Mouse (Mus musculus) small intestine, adult 2 months (tissue): Measurements from ENCODE around the gene Nos1. TPM values are rescaled to one million over a fixed set of nuclear protein-coding genes. Genes with fewer than 3 reads are reported as not detected.

Experiments
- H3K27ac ChIP-seq: fragments of 200-500 bp; 2 replicates; pipeline ENCODE4 v1.5.1; 2012; ENCODE audit warnings: low read depth, low read length, control low read depth, inconsistent platforms; ENCODE audit not compliant: insufficient read depth
- H3K27me3 ChIP-seq: fragments of 200-500 bp; 2 replicates; pipeline ENCODE4 v1.6.1; 2012; ENCODE audit warnings: mild to moderate bottlenecking, moderate library complexity, low read length, inconsistent platforms; ENCODE audit not compliant: control insufficient read depth, insufficient read depth
- H3K36me3 ChIP-seq: fragments of 200-500 bp; 2 replicates; pipeline ENCODE4 v1.6.1; 2012; ENCODE audit warnings: mild to moderate bottlenecking, low read length, control low read depth, inconsistent platforms; ENCODE audit not compliant: control insufficient read depth, insufficient read depth
- H3K4me1 ChIP-seq: fragments of 200-500 bp; 2 replicates; pipeline ENCODE4 v1.6.1; 2012; ENCODE audit warnings: low read length, inconsistent platforms, mixed read lengths; ENCODE audit not compliant: control insufficient read depth, insufficient read depth, insufficient read length
- H3K4me3 ChIP-seq: fragments of 200-500 bp; 2 replicates; pipeline ENCODE4 v1.5.1; 2012; ENCODE audit warnings: low read depth, mild to moderate bottlenecking, control low read depth, inconsistent platforms, low read length, moderate library complexity
- CTCF ChIP-seq: fragments of 200-500 bp; IDR thresholded peaks from 2 replicates; pipeline ENCODE4 v1.5.1; 2012; ENCODE audit warnings: low read depth, mild to moderate bottlenecking, control low read depth, inconsistent platforms, low read length, moderate library complexity, mixed read lengths; ENCODE audit not compliant: insufficient replicate concordance, insufficient read length; ENCODE audit errors: extremely low read depth
- POLR2A ChIP-seq: fragments of 200-500 bp; IDR thresholded peaks from 2 replicates; pipeline ENCODE4 v1.6.1; 2012; ENCODE audit warnings: low read depth, mild to moderate bottlenecking, control low read depth, inconsistent platforms, low read length, moderate library complexity
- WGBS: fragments of 180-500 bp; shearing (Covaris S2); methylation state at CpG from one replicate; pipeline ENCODE4 v1.1.7; 2018; 5-methylcytosine and 5-hydroxymethylcytosine counted together
- polyA plus RNA-seq: library from polyadenylated mRNA; depleted of rRNA; stranded (reverse); fragments of >200 nt; gene quantifications from 2 replicates; pipeline ENCODE4 v1.2.3, GENCODE M21; 2012; rRNA removed

Gene Nos1
- polyA plus RNA-seq: 0.28 and 0.65 TPM in 2 replicates

DNA sequence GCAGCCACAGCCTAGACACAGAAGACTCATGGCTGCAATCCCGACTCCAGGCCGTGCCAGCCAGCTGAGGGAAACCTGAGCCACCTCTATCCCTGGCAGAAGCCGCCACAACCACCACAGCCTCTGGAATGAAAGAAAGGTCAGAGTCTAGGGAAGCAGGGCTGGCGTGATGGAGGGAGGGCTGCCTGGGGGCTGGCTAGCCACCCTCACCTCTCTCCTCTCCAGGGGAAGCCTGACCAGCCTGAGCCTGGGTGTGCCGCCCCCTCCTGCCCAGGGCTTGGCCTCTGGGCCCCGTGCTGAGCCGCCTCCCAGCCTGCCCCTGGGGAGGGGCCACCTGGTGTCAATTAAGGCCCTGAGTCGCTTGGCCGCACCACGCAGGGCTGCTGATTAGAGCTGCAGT, at the start of gene Nos1:
TSS of gene Nos1 (plus strand) at position 352 of the 400 bp plus-strand sequence.
- WGBS: 36% methylated on average over 10 of the region's 10 CpGs
- H3K27me3 ChIP-seq: no peaks in the 10 kb centered on the region

DNA sequence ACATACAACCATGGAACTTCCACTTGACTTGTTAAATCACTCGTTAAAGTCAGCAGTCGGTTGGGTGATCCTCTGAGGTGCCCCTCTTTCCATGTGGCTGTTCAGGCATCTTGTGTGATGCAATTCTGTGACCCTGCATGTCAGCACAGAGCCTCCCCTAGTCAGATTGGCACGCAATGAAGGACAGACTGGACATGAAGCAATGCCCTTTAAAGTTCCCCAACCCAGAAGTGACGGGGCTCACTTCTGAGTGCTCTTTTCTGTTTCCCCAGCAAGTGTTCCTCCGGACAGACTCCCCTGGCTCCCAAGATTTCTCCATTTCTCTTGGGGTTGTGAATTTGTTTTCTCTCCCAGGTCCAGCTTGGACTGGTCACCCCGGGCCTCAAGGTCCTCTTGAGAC, 49.5 kb upstream of the Nos1 start:
- Histone ChIP-seq H3K36me3 (no peaks in the 10 kb centered on the region), H3K27ac (no peak overlapping the region), H3K27me3 (no peaks in the 10 kb centered on the region), H3K4me1 (no peaks in the 10 kb centered on the region), H3K4me3 (no peak overlapping the region)
- TF ChIP-seq POLR2A: no peak
- TF ChIP-seq CTCF: no peak
- 74% methylated on average over 6 of the region's 6 CpGs for WGBS

More for the DNA sequence above, at the start of gene Nos1:
- TF ChIP-seq POLR2A: no peak
- TF ChIP-seq CTCF: no peak
- H3K27ac ChIP-seq: no peak within 1 kb of the TSS
- H3K4me1 ChIP-seq: no peaks in the 10 kb centered on the region
- H3K4me3 ChIP-seq: no peak within 1 kb of the TSS
- H3K36me3 ChIP-seq: no peaks in the 10 kb centered on the region

DNA sequence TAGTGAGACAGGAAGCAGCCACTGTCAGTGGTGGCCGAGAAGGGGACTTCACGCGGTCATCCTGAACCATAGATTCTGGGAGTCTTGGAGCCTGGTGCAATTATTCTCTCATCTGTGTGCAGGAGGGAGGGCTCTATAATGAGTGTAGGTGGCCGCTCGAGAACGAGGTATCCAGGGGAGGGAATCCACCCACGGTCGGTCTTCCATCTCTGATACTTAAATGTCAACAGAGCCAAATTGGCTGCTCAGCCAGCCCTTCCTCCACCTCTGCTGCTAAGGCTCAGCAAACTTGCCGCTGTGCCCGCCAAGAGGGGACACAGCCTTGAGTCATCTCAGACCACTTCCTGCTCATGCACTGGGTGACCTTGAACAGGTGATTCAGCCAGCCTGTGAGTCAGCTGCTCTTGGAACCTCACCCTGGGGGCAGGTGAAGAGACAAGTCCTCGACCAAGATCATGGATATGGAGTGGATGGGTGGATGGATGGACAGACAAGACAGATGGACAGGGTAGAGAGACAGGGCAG, 36.1 kb upstream of the Nos1 start:
- no peaks in the 10 kb centered on the region for H3K36me3 ChIP-seq
- no peak overlapping the region for H3K4me3 ChIP-seq
- TF ChIP-seq POLR2A (no peak), CTCF (no peak)
- no peaks in the 10 kb centered on the region for H3K4me1 ChIP-seq
- no peaks in the 10 kb centered on the region for H3K27me3 ChIP-seq
- 43% methylated on average over 11 of the region's 11 CpGs for WGBS
- no peak overlapping the region for H3K27ac ChIP-seq

DNA sequence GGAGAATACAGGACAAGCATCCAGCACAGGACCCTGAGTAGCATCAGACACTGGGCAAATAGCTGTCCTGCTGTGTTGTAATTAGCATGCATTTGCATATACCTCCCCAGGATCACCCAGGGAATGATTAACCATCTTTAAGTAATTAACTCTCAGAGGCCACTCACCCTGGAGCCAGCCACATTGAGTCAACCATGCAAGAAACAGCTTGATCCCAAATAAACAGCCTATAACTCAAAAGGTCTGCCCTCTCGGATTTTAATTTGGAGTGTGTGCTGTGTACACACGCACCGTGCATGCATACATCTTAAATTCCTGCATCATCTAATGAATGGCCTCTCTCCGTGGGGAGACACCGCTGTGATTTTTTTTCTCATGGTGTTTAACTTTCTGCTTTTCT, 31.5 kb upstream of the Nos1 start:
- Histone ChIP-seq H3K36me3 (no peaks in the 10 kb centered on the region), H3K27me3 (no peaks in the 10 kb centered on the region), H3K27ac (no peak overlapping the region), H3K4me3 (no peak overlapping the region), H3K4me1 (no peaks in the 10 kb centered on the region)
- 34% methylated on average over 5 of the region's 5 CpGs for WGBS
- no peak for TF ChIP-seq POLR2A
- no peak for TF ChIP-seq CTCF

DNA sequence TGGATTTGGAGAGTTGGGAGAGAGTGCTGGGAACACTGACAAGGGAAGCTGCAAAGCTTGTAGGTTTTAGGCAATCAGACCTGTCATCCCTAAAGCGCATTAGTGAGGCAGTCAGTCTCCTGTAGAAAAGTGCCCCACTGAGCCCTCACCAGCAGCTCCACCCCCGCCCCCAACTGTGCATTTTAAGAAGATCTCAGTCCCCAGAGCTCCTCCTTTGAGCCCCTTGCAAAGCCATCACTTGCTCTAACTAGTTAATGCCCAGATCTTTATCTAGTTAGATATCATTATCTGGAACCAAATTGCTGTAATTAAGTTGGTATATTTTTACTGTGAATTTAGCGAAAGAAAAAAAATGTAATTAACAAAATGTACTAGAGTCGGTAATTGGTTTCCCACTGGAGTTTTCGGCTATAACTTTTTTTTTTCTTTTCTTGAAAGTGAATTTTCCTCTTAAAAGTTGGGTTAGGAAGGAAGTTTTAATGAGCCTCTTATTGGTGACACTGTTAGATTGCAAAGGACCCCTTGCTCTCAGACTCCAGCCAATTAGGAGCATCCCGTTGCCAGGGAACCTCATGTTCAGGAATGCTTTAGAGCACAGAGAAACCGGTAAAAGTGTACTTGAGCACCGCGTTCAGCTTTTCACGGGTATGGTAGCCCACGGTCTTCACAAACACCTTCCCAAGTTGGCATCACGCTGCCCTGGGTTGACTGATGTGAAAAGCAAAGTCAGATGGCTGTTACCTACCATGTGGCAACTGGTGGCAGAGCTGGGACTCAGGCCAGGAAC, 22.9 kb upstream of the Nos1 start:
- WGBS: 59% methylated on average over 12 of the region's 12 CpGs
- no peaks in the 10 kb centered on the region for H3K4me1 ChIP-seq
- no peaks in the 10 kb centered on the region for H3K36me3 ChIP-seq
- no peak overlapping the region for H3K27ac ChIP-seq
- TF ChIP-seq CTCF (no peak), POLR2A (no peak)
- H3K27me3 ChIP-seq: no peaks in the 10 kb centered on the region
- H3K4me3 ChIP-seq: no peak overlapping the region

DNA sequence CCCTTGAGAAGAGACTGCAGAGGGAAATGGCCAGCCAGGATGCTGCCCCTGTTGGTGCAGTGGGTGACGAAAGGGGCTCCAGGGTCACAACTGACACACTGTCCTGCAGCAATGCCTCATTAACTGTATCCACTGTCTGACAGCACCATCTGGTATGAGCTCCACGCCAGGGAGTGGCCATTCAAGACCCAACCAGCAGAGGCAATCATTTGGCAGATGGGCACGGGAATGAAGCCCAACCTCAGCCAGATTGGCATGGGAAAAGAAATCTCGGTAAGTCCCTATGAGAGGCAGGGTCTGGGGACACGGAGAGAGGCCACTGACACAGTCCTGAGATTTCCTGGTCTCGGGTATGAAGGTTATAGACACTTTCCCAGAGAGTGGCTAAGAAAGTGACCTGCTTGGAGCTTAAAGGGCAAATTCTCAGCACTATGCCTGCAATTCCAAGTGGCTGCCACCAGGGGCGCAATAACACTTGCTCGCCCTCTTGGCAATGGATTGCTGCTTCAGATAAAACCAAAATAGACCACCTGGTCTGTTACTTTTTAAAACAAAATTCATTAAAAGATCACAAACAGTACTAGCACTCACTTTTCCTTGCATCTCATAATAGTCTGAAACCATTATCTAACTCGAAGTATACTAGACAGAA, 19.5 kb upstream of the Nos1 start:
- no peaks in the 10 kb centered on the region for H3K27me3 ChIP-seq
- no peak overlapping the region for H3K27ac ChIP-seq
- H3K4me1 ChIP-seq: no peaks in the 10 kb centered on the region
- WGBS: 68% methylated on average over 9 of the region's 9 CpGs
- no peak overlapping the region for H3K4me3 ChIP-seq
- TF ChIP-seq POLR2A: no peak
- peak; percentile 44; the same call in 1 of the 2 replicates for TF ChIP-seq CTCF
- H3K36me3 ChIP-seq: no peaks in the 10 kb centered on the region

DNA sequence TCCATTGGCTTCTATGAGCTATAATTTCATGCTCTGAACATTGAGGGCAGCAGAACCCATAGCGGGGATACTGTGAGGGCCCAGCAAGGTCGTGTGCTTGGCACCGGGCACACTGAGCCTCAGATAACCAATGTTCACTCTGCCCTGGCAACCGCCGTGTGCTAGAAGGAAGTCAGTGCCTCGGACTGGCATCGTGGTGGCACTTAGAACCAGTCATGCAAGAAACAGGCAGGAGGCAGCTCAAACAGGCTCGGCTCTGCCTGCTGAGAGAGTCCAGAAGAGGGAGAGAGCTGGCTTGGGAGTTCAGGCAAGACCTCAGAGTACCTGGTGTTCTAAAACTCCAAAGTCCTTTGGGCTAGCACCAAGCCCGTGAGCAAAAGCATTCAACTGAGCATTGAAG, 16.3 kb upstream of the Nos1 start:
- no peak overlapping the region for H3K4me3 ChIP-seq
- H3K27me3 ChIP-seq: no peaks in the 10 kb centered on the region
- 67% methylated on average over 9 of the region's 9 CpGs for WGBS
- no peaks in the 10 kb centered on the region for H3K4me1 ChIP-seq
- H3K36me3 ChIP-seq: no peaks in the 10 kb centered on the region
- H3K27ac ChIP-seq: no peak overlapping the region
- TF ChIP-seq POLR2A: no peak
- TF ChIP-seq CTCF: no peak
